Mouse (Mus musculus) erythroblast, adult 5-6 weeks (primary cell): Measurements from ENCODE around the gene Shank3. TPM values are rescaled to one million over a fixed set of nuclear protein-coding genes. Genes with fewer than 3 reads are reported as not detected.

Source experiments
- ATAC-seq: replicated peaks from 2 replicates; pipeline ENCODE4 v1.8.0; 2016; ENCODE audit warnings: moderate number of reproducible peaks, mild to moderate bottlenecking, moderate TSS enrichment, inconsistent platforms; ENCODE audit not compliant: poor library complexity, low FRiP score, severe bottlenecking
- total RNA-seq, 2 experiments: library from RNA; stranded (forward) in 1 of 2; stranded (reverse) in 1 of 2; fragments of 150-400 nt in 1 of 2; fragments of 200-764, 138-1000 nt in 1 of 2; gene quantifications; 2 replicates each; pipeline versions ENCODE4 v1.2.3 to v1.2.4; 2015 to 2017; ENCODE audit warnings: low replicate concordance in 2 of 2

The Shank3 gene
- total RNA-seq (2015; ENCODE audit: low replicate concordance), result 0.63 and 0.77 TPM in 2 replicates
- 0.98 and 1.0 TPM in 2 replicates for total RNA-seq (2017; ENCODE audit: low replicate concordance)

- no peak for ATAC-seq
Observed at GRCm38 (mm10) chr15:89498961-89499688, at the start of gene Shank3. Gene Shank3 (plus strand): TSS chr15:89499623.

DNA sequence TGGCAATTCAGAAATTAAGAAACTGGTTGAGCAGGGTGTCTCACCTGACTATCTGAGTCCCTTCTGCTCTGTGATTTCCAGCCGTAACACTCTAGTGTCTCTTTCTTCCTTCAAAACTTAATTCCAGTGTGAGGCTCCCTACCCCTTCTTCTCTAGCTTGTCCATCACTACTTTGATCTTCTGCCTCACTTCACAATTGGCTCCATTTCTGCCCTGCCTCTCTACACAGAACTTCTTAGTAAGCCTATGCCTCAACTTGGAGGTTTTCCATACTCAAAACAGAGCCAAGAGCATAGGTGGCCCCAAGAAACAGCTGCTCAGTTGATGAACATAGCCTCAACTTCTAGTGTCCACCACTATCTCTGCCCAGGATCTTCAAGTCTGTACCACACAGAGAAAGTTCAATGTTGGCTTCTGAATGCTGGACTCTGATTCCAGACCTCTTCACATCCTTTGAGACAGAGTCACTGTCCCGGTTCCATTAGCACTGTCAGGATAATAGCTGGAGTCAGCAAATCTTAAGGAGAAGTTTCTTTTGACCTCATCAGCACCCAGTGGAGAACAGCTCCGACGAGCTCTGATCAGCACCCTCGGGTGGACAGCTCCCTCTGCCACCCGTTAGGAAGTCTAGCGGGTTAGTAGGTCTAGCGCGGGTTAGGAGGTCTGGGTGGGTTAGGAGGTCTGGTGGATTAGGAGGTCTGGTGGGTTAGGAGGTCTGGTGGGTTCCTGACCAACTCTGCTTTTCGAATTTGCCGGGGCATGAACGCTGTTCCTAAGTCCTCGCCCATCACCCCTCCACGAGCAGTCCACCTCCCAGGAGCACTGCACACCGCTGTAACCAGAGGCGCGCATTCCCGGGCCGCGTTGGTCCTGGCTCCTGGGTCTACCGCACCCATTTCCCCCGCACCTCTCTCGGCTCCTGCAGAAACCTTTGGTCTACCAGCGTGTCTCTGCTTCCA, 46.2 kb upstream of the Shank3 start:
- no peak for ATAC-seq

DNA sequence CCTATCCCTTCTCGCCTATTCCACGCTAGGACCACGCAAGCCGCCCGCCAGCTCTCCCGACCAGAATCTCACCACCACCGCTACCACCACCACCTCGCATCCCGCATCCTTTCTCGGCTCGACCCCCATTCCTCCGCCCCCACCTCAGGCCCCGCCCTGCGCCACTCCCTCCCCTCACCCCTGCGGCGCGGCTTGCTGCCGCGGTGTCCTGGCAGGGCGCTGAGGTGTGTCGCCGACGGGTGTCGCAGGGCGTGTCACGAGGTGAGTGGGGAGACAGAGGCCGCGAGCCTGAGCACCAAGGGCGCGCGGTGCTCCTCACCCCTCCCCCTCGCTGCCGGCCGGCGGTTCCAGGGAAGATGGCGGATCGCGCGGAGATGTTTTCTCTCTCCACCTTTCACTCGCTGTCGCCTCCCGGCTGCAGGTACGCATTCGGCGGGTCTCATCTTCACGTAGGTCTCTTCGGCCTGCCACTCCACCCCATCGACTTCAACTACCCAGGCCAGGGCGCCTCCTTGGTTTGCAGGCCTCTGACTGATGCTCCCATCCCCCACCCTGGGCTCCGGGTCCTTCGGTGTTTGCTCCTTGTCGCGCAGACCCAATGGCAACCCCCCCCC, 45.5 kb upstream of the Shank3 start, which contains the start of gene Mapk8ip2:
Gene Mapk8ip2 (plus strand): TSS at position 49 of the 614 bp plus-strand sequence.
- no peak for ATAC-seq

- ATAC-seq, result no peak
Observed at GRCm38 (mm10) chr15:89454857-89455256, 44.6 kb upstream of the Shank3 start.

DNA sequence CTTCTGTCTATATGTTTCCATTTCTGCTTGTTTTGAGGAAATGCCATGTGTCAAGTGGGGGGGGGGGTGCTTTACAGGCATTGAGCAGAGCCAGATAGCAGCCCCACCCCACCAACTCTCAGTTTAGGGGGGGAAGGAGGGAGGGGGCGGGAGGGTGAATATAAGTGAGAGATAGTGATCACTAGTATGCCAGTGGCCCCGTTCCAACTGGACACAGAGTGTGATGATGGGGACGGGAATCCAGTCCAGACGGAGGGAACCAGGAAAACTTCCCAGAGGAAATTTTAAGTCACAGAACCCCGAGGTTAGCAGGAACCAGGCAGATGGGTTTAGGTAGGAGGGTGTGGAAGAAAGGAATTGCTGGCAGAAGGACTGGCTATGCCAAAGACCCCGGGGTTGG, 43.8 kb upstream of the Shank3 start:
- ATAC-seq, result no peak

DNA sequence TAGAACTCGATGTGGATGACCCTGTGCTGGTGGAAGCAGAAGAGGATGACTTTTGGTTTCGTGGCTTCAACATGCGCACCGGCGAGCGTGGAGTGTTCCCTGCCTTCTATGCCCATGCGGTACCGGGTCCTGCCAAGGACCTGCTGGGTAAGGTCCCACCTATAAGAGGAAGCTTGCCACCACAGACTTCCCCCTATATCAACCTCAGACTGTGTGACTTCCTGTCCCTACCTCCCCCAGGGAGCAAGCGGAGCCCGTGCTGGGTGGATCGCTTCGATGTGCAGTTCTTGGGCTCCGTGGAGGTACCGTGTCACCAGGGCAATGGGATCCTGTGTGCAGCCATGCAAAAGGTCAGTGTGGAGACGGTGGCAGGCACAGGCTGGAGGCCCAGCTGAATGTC, 40.5 kb upstream of the Shank3 start:
- no peak for ATAC-seq

DNA sequence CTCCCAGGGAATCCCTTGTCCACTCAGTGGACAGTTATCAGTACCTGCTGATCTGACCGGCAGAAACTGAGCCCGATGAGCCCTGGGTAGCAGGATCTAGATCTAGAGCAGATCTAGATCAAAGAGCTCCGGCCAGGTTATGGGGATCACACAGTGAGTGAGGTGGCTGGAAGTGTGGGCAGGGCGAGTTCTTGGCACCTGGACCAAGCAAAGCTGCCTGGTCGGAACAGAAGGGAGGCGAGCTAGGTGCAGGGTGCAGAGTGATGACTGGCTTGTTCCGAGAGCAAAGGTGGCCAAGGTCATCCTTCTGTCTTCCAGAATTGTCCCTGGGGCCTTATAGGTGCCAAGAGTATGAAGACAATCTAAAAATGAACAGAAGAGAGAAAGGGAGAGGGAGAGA, 39.6 kb upstream of the Shank3 start:
- ATAC-seq, result no peak

- ATAC-seq, result no peak
Observed at GRCm38 (mm10) chr15:89460298-89460697, 39.1 kb upstream of the Shank3 start.

- no peak for ATAC-seq
Observed at GRCm38 (mm10) chr15:89461321-89461720, 38.1 kb upstream of the Shank3 start.

- ATAC-seq, result no peak
Observed at GRCm38 (mm10) chr15:89462176-89462575, 37.2 kb upstream of the Shank3 start.

DNA sequence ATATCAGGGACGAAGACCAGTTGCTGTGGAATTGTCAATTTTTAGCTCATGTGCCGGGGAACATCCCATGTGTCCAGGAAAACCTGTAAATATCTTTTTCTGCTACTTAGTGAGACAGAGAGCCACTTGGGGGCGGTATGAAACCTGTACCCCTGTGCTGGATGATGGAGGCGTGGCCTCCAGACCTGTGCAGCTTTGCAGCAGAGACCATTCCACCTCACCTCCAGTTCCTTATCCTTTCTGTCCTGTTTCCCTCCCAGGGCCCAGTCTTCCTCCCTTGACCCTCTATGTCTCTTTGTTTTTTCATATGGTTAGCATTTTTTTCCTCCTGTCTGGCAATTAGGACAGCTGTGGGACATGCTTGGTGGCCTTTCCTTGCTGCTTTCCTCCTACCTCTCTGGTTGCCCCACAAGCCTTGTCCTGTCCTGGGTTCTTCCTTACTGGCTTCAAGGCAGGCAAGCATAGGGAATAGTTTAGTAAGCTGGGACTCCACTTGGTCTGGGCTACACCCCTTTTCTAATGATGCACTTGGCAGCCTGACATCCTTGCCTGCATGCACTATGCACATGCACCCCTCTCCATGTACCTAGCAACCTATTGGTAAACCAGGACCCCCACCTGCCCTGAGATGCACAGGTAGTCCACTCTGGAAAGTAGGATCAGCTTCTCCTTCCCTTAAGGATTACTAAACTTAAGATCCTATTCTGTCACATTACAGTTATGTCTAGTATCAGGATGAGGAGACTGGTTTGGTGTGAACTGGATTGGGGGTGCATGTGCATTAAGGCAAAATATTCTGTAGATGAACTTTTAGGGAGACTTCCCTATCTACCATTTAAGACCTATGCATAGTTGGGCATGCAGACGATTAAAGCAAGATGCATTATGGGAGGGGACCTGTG, 35.8 kb upstream of the Shank3 start:
- no peak for ATAC-seq

GRCm38 (mm10) chr15:89465052-89465451, 34.4 kb upstream of the Shank3 start:
- ATAC-seq, result no peak

GRCm38 (mm10) chr15:89468577-89468976, 30.8 kb upstream of the Shank3 start:
- no peak for ATAC-seq

DNA sequence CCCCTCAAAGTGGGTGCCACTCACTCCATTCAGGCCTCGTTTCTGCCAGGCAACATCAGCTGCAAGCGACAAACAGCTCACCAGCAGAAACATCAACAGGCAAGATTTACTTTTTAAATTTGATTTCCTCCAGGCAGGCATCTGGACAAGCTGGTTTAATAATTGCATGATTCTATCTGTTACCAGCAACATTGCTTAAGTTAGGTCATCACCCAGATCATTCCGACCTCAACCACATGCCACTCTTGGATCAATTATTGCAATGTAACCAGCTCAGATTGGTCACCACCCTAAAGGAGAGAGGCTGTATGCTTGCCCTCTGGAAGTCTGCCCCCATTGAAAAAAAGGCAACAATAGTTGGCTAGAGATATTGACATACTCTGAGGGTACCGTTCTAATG, 27.9 kb upstream of the Shank3 start:
- no peak for ATAC-seq

GRCm38 (mm10) chr15:89473370-89473769, 26.1 kb upstream of the Shank3 start:
- no peak for ATAC-seq

DNA sequence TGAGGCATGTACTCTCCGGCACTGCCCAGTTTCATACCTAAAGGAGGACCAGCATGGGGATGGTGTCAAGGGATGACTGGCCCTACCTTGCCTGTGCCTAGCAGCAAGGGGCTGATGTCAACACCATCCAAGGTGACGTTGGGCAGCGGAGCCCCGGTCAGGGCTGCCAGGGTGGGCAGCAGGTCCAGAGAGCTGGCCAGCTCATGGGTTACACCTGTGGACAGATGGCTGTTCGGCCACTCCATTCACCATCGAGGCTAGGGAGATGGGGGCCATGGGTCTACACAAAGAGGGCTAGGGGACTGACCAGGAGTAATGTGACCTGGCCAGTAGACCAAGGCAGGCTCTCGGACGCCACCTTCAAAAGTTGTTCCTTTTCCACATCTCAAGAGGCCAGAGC, 25.5 kb upstream of the Shank3 start:
- no peak for ATAC-seq

DNA sequence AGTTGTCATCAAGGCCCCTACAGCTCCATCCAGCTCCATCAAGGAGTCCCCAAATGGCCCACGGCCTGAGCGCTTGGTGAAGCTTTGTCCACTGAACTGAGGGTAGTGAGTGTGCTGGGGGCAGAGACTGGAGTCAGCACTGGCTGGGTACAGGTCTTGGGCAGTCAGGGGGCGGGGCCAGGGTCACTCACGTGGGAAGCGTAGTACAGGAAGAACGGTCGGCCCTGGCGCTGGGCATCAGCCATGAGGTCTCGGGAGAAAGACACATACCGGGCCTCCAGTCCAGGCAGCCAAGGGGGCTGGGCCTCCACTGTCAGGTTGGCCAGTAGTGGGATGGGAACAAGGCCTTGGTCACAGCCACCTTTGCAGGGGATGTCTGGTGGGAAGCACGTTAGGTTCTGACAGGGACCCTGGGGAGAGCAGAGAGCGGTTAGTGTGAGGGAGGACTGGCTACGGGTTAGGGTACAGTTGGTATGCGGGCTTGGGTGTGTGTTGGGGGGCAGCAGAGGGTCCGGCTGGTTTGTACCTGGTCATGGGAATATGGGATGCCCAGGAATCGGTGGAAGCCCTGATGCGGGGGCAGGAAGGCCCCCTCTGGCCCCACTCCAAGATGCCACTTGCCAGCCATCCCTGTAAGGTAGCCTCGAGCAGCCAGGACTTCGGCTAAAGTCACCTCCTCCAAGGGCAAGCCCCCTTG, 24.7 kb upstream of the Shank3 start:
- ATAC-seq, result no peak

GRCm38 (mm10) chr15:89475293-89475600, 24.2 kb upstream of the Shank3 start:
- no peak for ATAC-seq
